Mouse (Mus musculus): ENCODE data around the gene Spg7. TPM values are rescaled to one million over a fixed set of nuclear protein-coding genes. Genes with fewer than 3 reads are reported as not detected.
"Not testable (repeated sequence)": the region's sequence is repeated elsewhere in the genome, so short reads cannot be mapped to it uniquely, and the experiment has no call there.

Spg7 gene
- total RNA-seq (2021): 10 to 100 TPM; 65.8 to 75.5 TPM
- long read RNA-seq, transcript Spg7-209 (17 exons, 2,896 nt): major isoform, 37 of 60 reads
- long read RNA-seq, partial matches to known transcripts: 4 of 60 reads
- long read RNA-seq, other reads (novel, unspliced or antisense): 19 of 60 reads

- no peak for DNase-seq (ENCODE audit: low spot score in 2 of 2)
Observed at GRCm38 (mm10) chr8:123062721-123063120, at the start of gene Spg7. Gene Spg7, plus strand, starts transcription at chr8:123062942.

- DNase-seq (ENCODE audit: low spot score in 2 of 2): no peak
Observed at GRCm38 (mm10) chr8:123014429-123014828, 48.3 kb upstream of the Spg7 start.

GRCm38 (mm10) chr8:123015074-123015473, 47.7 kb upstream of the Spg7 start:
- DNase-seq (ENCODE audit: low spot score in 2 of 2): no peak

- no peak for DNase-seq (ENCODE audit: low spot score in 2 of 2)
Observed at GRCm38 (mm10) chr8:123017143-123017542, 45.6 kb upstream of the Spg7 start.

GRCm38 (mm10) chr8:123018484-123019164, 44.1 kb upstream of the Spg7 start:
- no peak for DNase-seq (ENCODE audit: low spot score in 2 of 2)

- no peak for DNase-seq (ENCODE audit: low spot score in 2 of 2)
Observed at GRCm38 (mm10) chr8:123020084-123020483, 42.7 kb upstream of the Spg7 start.

GRCm38 (mm10) chr8:123020859-123021258, 41.9 kb upstream of the Spg7 start:
- no peak for DNase-seq (ENCODE audit: low spot score in 2 of 2)

GRCm38 (mm10) chr8:123021259-123021658, 41.5 kb upstream of the Spg7 start:
- DNase-seq (ENCODE audit: low spot score in 2 of 2): no peak

- no peak for DNase-seq (ENCODE audit: low spot score in 2 of 2)
Observed at GRCm38 (mm10) chr8:123022727-123023126, 40.0 kb upstream of the Spg7 start.

- DNase-seq (ENCODE audit: low spot score in 2 of 2): no peak
Observed at GRCm38 (mm10) chr8:123024226-123024625, 38.5 kb upstream of the Spg7 start.

- no peak for DNase-seq (ENCODE audit: low spot score in 2 of 2)
Observed at GRCm38 (mm10) chr8:123025951-123026351, 36.8 kb upstream of the Spg7 start.

GRCm38 (mm10) chr8:123027786-123028185, 35.0 kb upstream of the Spg7 start:
- DNase-seq (ENCODE audit: low spot score in 2 of 2): no peak

- DNase-seq (ENCODE audit: low spot score in 2 of 2): not testable (repeated sequence)
Observed at GRCm38 (mm10) chr8:123030091-123030490, 32.7 kb upstream of the Spg7 start.

- DNase-seq (ENCODE audit: low spot score in 2 of 2): no peak
Observed at GRCm38 (mm10) chr8:123031321-123031978, 31.3 kb upstream of the Spg7 start.

- no peak for DNase-seq (ENCODE audit: low spot score in 2 of 2)
Observed at GRCm38 (mm10) chr8:123032730-123033129, 30.0 kb upstream of the Spg7 start.

GRCm38 (mm10) chr8:123033431-123033830, 29.3 kb upstream of the Spg7 start:
- DNase-seq (ENCODE audit: low spot score in 2 of 2): no peak

GRCm38 (mm10) chr8:123034171-123034570, 28.6 kb upstream of the Spg7 start:
- no peak for DNase-seq (ENCODE audit: low spot score in 2 of 2)

- no peak for DNase-seq (ENCODE audit: low spot score in 2 of 2)
Observed at GRCm38 (mm10) chr8:123036956-123037355, 25.8 kb upstream of the Spg7 start.

GRCm38 (mm10) chr8:123037487-123037886, 25.3 kb upstream of the Spg7 start:
- DNase-seq (ENCODE audit: low spot score in 2 of 2): no peak

GRCm38 (mm10) chr8:123038351-123038750, 24.4 kb upstream of the Spg7 start:
- DNase-seq (ENCODE audit: low spot score in 2 of 2): no peak

- DNase-seq (ENCODE audit: low spot score in 2 of 2): no peak
Observed at GRCm38 (mm10) chr8:123039376-123040109, 23.2 kb upstream of the Spg7 start.

- no peak for DNase-seq (ENCODE audit: low spot score in 2 of 2)
Observed at GRCm38 (mm10) chr8:123040110-123040650, 22.6 kb upstream of the Spg7 start.
